ENCODE assay signal across 9 mouse cellular contexts in the genomic region with DNA sequence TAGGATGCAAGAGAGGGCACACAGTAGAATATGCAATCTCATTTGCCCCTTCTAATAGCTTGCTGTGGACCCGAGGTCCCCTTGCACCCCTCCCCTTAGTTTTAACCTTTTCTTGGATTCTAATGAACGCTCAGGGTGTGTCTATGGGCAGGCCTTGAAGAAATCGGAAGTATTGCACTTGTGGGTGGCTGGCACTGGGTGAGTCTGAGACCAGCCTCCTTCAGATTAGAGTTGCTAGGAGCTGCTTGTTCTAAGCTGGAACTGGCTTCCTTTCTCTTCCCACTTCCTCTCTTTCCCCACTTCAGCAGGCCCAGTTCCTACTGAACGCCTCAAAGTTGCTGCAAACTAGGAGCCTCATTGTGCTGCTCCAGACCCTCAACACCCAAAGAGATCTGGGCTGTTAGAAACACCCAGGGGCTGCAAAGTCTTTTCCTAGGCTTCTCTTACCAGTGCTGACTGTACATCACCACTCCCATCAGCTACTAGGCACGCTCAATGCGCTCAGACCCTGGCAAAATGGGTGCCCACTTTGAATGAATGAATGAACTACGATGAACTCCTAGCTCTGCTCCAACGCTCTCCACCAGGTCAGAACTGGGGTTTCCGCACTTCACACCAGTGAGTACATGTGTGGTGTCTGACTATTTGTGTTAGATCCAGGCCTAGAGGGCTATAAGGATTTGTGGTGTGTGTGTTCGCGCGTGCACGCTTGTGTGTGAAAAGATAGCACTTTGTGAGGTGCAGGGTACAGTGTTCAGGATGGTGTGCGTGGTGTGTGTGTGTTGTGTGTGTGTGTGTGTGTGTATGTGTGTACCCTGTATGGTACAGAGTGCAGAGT. TPM values are rescaled to one million over a fixed set of nuclear protein-coding genes. Genes with fewer than 3 reads are reported as not detected.
DNase-seq lines count a peak whose midpoint lies in the region; ATAC-seq lines count a peak whose summit lies in the region.
"Had no signal": no experiment of that assay in that cellular context is flagged by ENCODE, and none has a peak within 500 bp of the region (broad histone marks: within the 10 kb centered on the region; RNA-seq: fewer than 3 reads in every experiment).

No protein-coding gene starts in this region.

- DNase-seq in heart, postnatal 25 days (ENCODE audit: low spot score), result no peak
- DNase-seq in embryonic facial prominence, embryonic 11.5 days (ENCODE audit: low spot score), result no peak
- DNase-seq in gastrocnemius, postnatal 4 days (ENCODE audit: low spot score in 2 of 2), result no peak
- DNase-seq in cerebellum, postnatal 10 days, result no peak
- DNase-seq in thymus, postnatal 4 days, result no peak

- H3K27ac ChIP-seq in heart, embryonic 12.5 days (ENCODE audit: poor library complexity, severe bottlenecking), result 0 out of 2 replicates have a peak overlapping the region, but pooled peaks have one; percentile 83
- H3K27ac ChIP-seq in embryonic facial prominence, embryonic 11.5 days (replicated peaks; ENCODE audit: low read depth, low read length), result no peak overlapping the region
- no peak overlapping the region for H3K27ac ChIP-seq in intestine, embryonic 16.5 days (ENCODE audit: low read length)
- H3K27ac ChIP-seq in midbrain, embryonic 15.5 days, result no peak overlapping the region

- no peaks in the 10 kb centered on the region for H3K36me3 ChIP-seq in heart, embryonic 12.5 days
- no peaks in the 10 kb centered on the region for H3K36me3 ChIP-seq in embryonic facial prominence, embryonic 11.5 days (replicated peaks; ENCODE audit: control insufficient read depth, insufficient read depth, low read depth, low read length)
- H3K36me3 ChIP-seq in intestine, embryonic 16.5 days (ENCODE audit: control insufficient read depth, insufficient read depth, low read length), result no peaks in the 10 kb centered on the region
- H3K36me3 ChIP-seq in midbrain, embryonic 15.5 days (replicated peaks), result no peaks in the 10 kb centered on the region

- 79% methylated on average over 14 of the region's 14 CpGs for WGBS in heart, embryonic 12.5 days
- 91% methylated on average over 14 of the region's 14 CpGs for WGBS in embryonic facial prominence, embryonic 11.5 days
- 87% methylated on average over 14 of the region's 14 CpGs for WGBS in intestine, embryonic 16.5 days
- 92% methylated on average over 14 of the region's 14 CpGs for WGBS in midbrain, embryonic 15.5 days

- intact Hi-C loops in heart, postnatal 25 days (cut with DNase I), result loop anchor here (5.0 kb wide), 2 partner anchors 73 to 103 kb away; no protein-coding TSS in a partner anchor

- peak overlapping the region; percentile 92 for H3K9ac ChIP-seq in heart, embryonic 12.5 days
- H3K9ac ChIP-seq in embryonic facial prominence, embryonic 11.5 days (replicated peaks; ENCODE audit: low read length), result peak overlapping the region; percentile 92
- peak overlapping the region; percentile 92 for H3K9ac ChIP-seq in intestine, embryonic 16.5 days (ENCODE audit: low read depth, low read length)
- H3K9ac ChIP-seq in midbrain, embryonic 15.5 days, result no peak overlapping the region

- ATAC-seq in heart, embryonic 12.5 days (ENCODE audit: insufficient number of reproducible peaks, low FRiP score), result no peak; the same call in 1 of the 2 replicates
- ATAC-seq in embryonic facial prominence, embryonic 11.5 days (replicated peaks; ENCODE audit: insufficient number of reproducible peaks, low FRiP score, low TSS enrichment, low read depth), result no peak
- no peak for ATAC-seq in intestine, embryonic 16.5 days
- ATAC-seq in midbrain, embryonic 15.5 days (replicated peaks), result peak; percentile 16; the same call in 1 of the 2 replicates

- H3K4me1 ChIP-seq in heart, embryonic 12.5 days (replicated peaks), result peaks cover 32% of the 10 kb centered on the region
- H3K4me1 ChIP-seq in embryonic facial prominence, embryonic 11.5 days (ENCODE audit: control insufficient read depth, insufficient read depth, low read length), result peaks cover 4% of the 10 kb centered on the region; the same call in 1 of the 2 replicates
- peaks cover 35% of the 10 kb centered on the region for H3K4me1 ChIP-seq in intestine, embryonic 16.5 days (ENCODE audit: control insufficient read depth, insufficient read depth, low read length)
- H3K4me1 ChIP-seq in midbrain, embryonic 15.5 days, result peaks cover 10% of the 10 kb centered on the region

- H3K27me3 ChIP-seq in heart, embryonic 12.5 days (replicated peaks), result no peaks in the 10 kb centered on the region
- no peaks in the 10 kb centered on the region for H3K27me3 ChIP-seq in embryonic facial prominence, embryonic 11.5 days (ENCODE audit: control insufficient read depth, insufficient read depth, low read length)
- no peaks in the 10 kb centered on the region for H3K27me3 ChIP-seq in intestine, embryonic 16.5 days (replicated peaks; ENCODE audit: control insufficient read depth, insufficient read depth, low read length)
- H3K27me3 ChIP-seq in midbrain, embryonic 15.5 days (replicated peaks), result peaks cover 28% of the 10 kb centered on the region; the same call in 1 of the 2 replicates
- H3K27me3 ChIP-seq: CH12.LX had no signal

- peak overlapping the region; percentile 76 for H3K4me3 ChIP-seq in heart, embryonic 12.5 days
- H3K4me3 ChIP-seq in embryonic facial prominence, embryonic 11.5 days (ENCODE audit: low read depth, low read length), result peak overlapping the region; percentile 70
- H3K4me3 ChIP-seq in intestine, embryonic 16.5 days (ENCODE audit: low read length), result peak overlapping the region; percentile 75
- H3K4me3 ChIP-seq in midbrain, embryonic 15.5 days, result 0 out of 2 replicates have a peak overlapping the region, but pooled peaks have one; percentile 64

- H3K9me3 ChIP-seq in heart, embryonic 12.5 days (replicated peaks), result no peaks in the 10 kb centered on the region
- no peaks in the 10 kb centered on the region for H3K9me3 ChIP-seq in embryonic facial prominence, embryonic 11.5 days (replicated peaks; ENCODE audit: control insufficient read depth, low read length)
- H3K9me3 ChIP-seq in intestine, embryonic 16.5 days (ENCODE audit: control insufficient read depth, low read length), result no peaks in the 10 kb centered on the region
- no peaks in the 10 kb centered on the region for H3K9me3 ChIP-seq in midbrain, embryonic 15.5 days

- H3K4me2 ChIP-seq in heart, embryonic 12.5 days, result peak overlapping the region; percentile 85
- H3K4me2 ChIP-seq in embryonic facial prominence, embryonic 11.5 days (ENCODE audit: low read depth, low read length), result peak overlapping the region; percentile 80; the same call in 1 of the 2 replicates
- peak overlapping the region; percentile 90 for H3K4me2 ChIP-seq in intestine, embryonic 16.5 days (ENCODE audit: low read depth, low read length)
- H3K4me2 ChIP-seq in midbrain, embryonic 15.5 days, result peak overlapping the region; percentile 99

RNA-seq across cellular contexts. Expression of a gene that starts 0.8 kb away (rescaled TPM):
- 31.9 and 32.1 TPM in 2 replicates for polyA plus RNA-seq in heart, embryonic 12.5 days (2016; fragmentation: Nextera tagmentation; extraction: Ambion mirVana)
- 10 to 100 TPM; 23.7 to 27.7 TPM for total RNA-seq in heart, postnatal 25 days (2021)
- 39.2 and 44.2 TPM in 2 replicates for polyA plus RNA-seq in embryonic facial prominence, embryonic 11.5 days (2014; fragmentation: Nextera tagmentation; extraction: Ambion mirVana)
- polyA plus RNA-seq in intestine, embryonic 16.5 days (2015; fragmentation: Nextera tagmentation; extraction: Ambion mirVana), result 21.9 and 23.1 TPM in 2 replicates
- polyA plus RNA-seq in midbrain, embryonic 15.5 days (2015; fragmentation: Nextera tagmentation; extraction: Ambion mirVana), result 6.0 and 7.2 TPM in 2 replicates
- 10 to 100 TPM; 42.9 to 44.8 TPM for total RNA-seq in gastrocnemius, postnatal 4 days (2021)
- total RNA-seq: CH12.LX had no signal
